Mouse (Mus musculus) midbrain, embryonic 11.5 days (tissue): Measurements from ENCODE around the gene Tle6. TPM values are rescaled to one million over a fixed set of nuclear protein-coding genes. Genes with fewer than 3 reads are reported as not detected.

Experiments used
- ATAC-seq: fragments of 200-750 bp; cut with Nextera tagmentation; 2 replicates; pipeline ENCODE4 v1.8.0; 2017; ENCODE audit warnings: moderate TSS enrichment, moderate library complexity; ENCODE audit not compliant: low FRiP score
- DNase-seq: peaks from one replicate; pipeline ENCODE4 v3.0.0; 2015; ENCODE audit warnings: low spot score; ENCODE audit errors: missing footprints
- H3K27ac ChIP-seq: fragments of 300-500 bp; sonication (generic); 2 replicates; pipeline ENCODE4 v1.5.1; 2014; ENCODE audit warnings: low read depth, low read length
- H3K27me3 ChIP-seq: fragments of 300-500 bp; sonication (generic); 2 replicates; pipeline ENCODE4 v1.6.1; 2014; ENCODE audit warnings: mild to moderate bottlenecking, low read length, moderate library complexity, mixed read lengths; ENCODE audit not compliant: control insufficient read depth, insufficient read depth
- H3K36me3 ChIP-seq: fragments of 300-500 bp; sonication (generic); 2 replicates; pipeline ENCODE4 v1.6.1; 2014; ENCODE audit warnings: mild to moderate bottlenecking, low read length, moderate library complexity, mixed read lengths; ENCODE audit not compliant: control insufficient read depth, insufficient read depth
- H3K4me1 ChIP-seq: fragments of 300-500 bp; sonication (generic); 2 replicates; pipeline ENCODE4 v1.6.1; 2014; ENCODE audit warnings: low read length; ENCODE audit not compliant: control insufficient read depth, insufficient read depth
- H3K4me2 ChIP-seq: fragments of 300-500 bp; sonication (generic); 2 replicates; pipeline ENCODE4 v1.6.1; 2014; ENCODE audit warnings: mild to moderate bottlenecking, moderate library complexity
- H3K4me3 ChIP-seq: fragments of 300-500 bp; sonication (generic); 2 replicates; pipeline ENCODE4 v1.5.1; 2014; ENCODE audit warnings: low read depth, low read length
- H3K9ac ChIP-seq: fragments of 300-500 bp; sonication (generic); 2 replicates; pipeline ENCODE4 v1.6.1; 2014; ENCODE audit warnings: low read length
- H3K9me3 ChIP-seq: fragments of 300-500 bp; sonication (generic); 2 replicates; pipeline ENCODE4 v1.6.1; 2016; ENCODE audit warnings: low read length; ENCODE audit not compliant: control insufficient read depth
- WGBS: fragments of 180-500 bp; shearing (Covaris S2); extraction: QIAGEN DNeasy Blood & Tissue Kit; methylation state at CpG from one replicate; pipeline ENCODE4 v1.1.7; 2014; 5-methylcytosine and 5-hydroxymethylcytosine counted together
- polyA plus RNA-seq: library from polyadenylated mRNA; unstranded; fragments of >200 nt; fragmentation: Nextera tagmentation; extraction: Ambion mirVana; gene quantifications from 2 replicates; pipeline ENCODE4 v1.2.1, GENCODE M21; 2014

The Tle6 gene
- polyA plus RNA-seq, 1 experiment from 2014 or later: 6.0 TPM

DNA sequence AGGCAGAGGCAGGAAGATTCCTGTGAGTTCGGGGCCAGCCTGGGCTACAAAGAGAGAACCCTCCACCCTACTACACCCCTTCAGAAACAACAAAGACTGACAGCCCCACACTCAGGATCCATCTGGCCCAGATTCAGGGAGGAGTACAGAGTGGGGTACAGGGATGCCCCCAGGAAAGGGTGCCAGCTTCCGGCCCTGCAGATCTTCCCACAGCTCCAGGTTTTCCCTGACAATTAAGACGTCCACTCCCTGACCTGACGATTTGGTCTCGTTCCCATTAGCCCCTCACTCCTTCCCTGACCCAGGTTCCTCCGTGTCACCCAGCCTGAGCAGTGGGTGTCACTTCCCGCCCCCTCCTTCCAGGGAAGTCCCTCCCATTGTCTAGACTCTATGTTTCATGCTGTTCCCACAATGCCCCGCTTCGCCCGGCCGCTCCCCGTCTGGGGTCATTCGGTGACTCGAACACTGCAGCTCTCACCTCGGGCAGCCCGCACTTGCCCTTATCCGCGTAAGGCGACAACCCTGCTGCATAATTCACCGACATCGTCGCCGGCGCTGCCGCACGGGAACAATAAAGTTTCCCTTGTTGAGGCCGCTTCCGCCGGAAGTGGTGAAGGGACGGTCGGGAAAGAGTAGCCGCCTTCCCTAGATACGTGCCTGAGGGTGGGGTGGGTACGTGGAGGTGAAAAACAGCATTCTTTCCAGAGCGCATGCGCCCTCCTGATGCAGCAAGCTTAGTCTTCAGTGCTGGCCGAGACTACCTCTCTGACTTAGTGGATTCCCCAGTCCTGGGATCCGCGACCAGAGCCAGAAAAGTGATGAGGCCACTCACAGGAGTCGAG lies 26.3 kb upstream of the Tle6 start, which contains the start of gene Sirt6:
TSS of gene Sirt6 (minus strand) at position 804 of the 842 bp plus-strand sequence.
- H3K9me3 ChIP-seq: no peaks in the 10 kb centered on the region
- peak; percentile 99 for DNase-seq
- H3K9ac ChIP-seq: peak within 1 kb of the TSS; percentile 89
- WGBS: 5% methylated on average over 40 of the region's 40 CpGs
- peak within 1 kb of the TSS; percentile 72 for H3K4me3 ChIP-seq
- peaks cover 9% of the 10 kb centered on the region; the same call in 1 of the 2 replicates for H3K36me3 ChIP-seq
- no peaks in the 10 kb centered on the region for H3K27me3 ChIP-seq
- H3K4me1 ChIP-seq: peaks cover 14% of the 10 kb centered on the region
- peak; percentile 91 for ATAC-seq
- peak within 1 kb of the TSS; percentile 80 for H3K27ac ChIP-seq
- peak within 1 kb of the TSS; percentile 81 for H3K4me2 ChIP-seq

- Histone ChIP-seq H3K27ac (no peak overlapping the region), H3K4me2 (peak overlapping the region; percentile 81), H3K36me3 (peaks cover 11% of the 10 kb centered on the region), H3K9me3 (no peaks in the 10 kb centered on the region), H3K4me1 (peaks cover 14% of the 10 kb centered on the region), H3K27me3 (no peaks in the 10 kb centered on the region), H3K9ac (peak overlapping the region; percentile 89), H3K4me3 (peak overlapping the region; percentile 72)
- DNase-seq (no peak), ATAC-seq (peak; percentile 11; the same call in 1 of the 2 replicates)
- WGBS: 89% methylated on average over 22 of the region's 22 CpGs
These were observed 25.5 kb upstream of the Tle6 start for GRCm38 (mm10) chr10:81626101-81626993.

DNA sequence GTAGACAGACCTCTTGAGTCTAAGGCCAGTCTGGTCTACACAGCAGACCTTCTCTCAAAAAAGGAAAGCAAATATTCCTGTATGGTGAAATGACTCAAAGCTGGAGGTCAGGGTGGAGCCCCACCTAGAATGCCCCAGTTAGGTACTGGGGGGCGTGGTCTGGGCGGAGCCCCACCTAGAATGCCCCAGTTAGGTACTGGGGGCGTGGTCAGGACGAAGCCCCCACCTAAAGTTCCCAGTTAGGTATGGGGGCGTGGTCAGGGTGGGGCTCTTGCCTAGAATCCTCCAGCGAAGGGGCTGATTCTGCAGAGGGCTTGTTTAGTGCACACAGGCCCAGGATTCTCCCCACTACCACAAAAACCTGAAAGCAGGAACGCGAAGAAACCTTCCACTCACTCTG lies 22.6 kb upstream of the Tle6 start:
- H3K9ac ChIP-seq: no peak overlapping the region
- H3K36me3 ChIP-seq: peaks cover 16% of the 10 kb centered on the region
- H3K4me3 ChIP-seq: no peak overlapping the region
- 58% methylated on average over 8 of the region's 8 CpGs for WGBS
- DNase-seq: no peak
- peaks cover 14% of the 10 kb centered on the region for H3K4me1 ChIP-seq
- no peak overlapping the region for H3K4me2 ChIP-seq
- H3K9me3 ChIP-seq: no peaks in the 10 kb centered on the region
- no peak for ATAC-seq
- no peaks in the 10 kb centered on the region for H3K27me3 ChIP-seq
- no peak overlapping the region for H3K27ac ChIP-seq

- ATAC-seq: no peak
- Histone ChIP-seq H3K9ac (no peak overlapping the region), H3K27me3 (no peaks in the 10 kb centered on the region), H3K36me3 (peaks cover 16% of the 10 kb centered on the region), H3K27ac (no peak overlapping the region), H3K4me3 (no peak overlapping the region), H3K9me3 (no peaks in the 10 kb centered on the region), H3K4me2 (no peak overlapping the region), H3K4me1 (no peaks in the 10 kb centered on the region)
- DNase-seq: no peak
- WGBS: 60% methylated on average over 9 of the region's 9 CpGs
These were observed 19.9 kb upstream of the Tle6 start for GRCm38 (mm10) chr10:81620786-81621185.

GRCm38 (mm10) chr10:81619976-81620375 lies 19.1 kb upstream of the Tle6 start:
- H3K4me2 ChIP-seq: no peak overlapping the region
- ATAC-seq (no peak), DNase-seq (no peak)
- no peaks in the 10 kb centered on the region for H3K27me3 ChIP-seq
- H3K36me3 ChIP-seq: peaks cover 12% of the 10 kb centered on the region
- H3K4me1 ChIP-seq: no peaks in the 10 kb centered on the region
- 91% methylated on average over 5 of the region's 5 CpGs for WGBS
- no peak overlapping the region for H3K4me3 ChIP-seq
- no peak overlapping the region for H3K27ac ChIP-seq
- H3K9me3 ChIP-seq: no peaks in the 10 kb centered on the region
- no peak overlapping the region for H3K9ac ChIP-seq

GRCm38 (mm10) chr10:81615486-81615885 lies 14.6 kb upstream of the Tle6 start:
- Histone ChIP-seq H3K36me3 (0 out of 2 replicates have a peak, but pooled peaks cover under 1% of the 10 kb centered on the region), H3K4me3 (no peak overlapping the region), H3K27me3 (no peaks in the 10 kb centered on the region), H3K4me2 (no peak overlapping the region), H3K9me3 (no peaks in the 10 kb centered on the region), H3K9ac (no peak overlapping the region), H3K27ac (no peak overlapping the region), H3K4me1 (no peaks in the 10 kb centered on the region)
- no peak for ATAC-seq
- 70% methylated on average over 6 of the region's 6 CpGs for WGBS
- no peak for DNase-seq

- no peak for DNase-seq
- 74% methylated on average over 3 of the region's 3 CpGs for WGBS
- Histone ChIP-seq H3K27ac (no peak overlapping the region), H3K4me2 (no peak overlapping the region), H3K4me3 (no peak overlapping the region), H3K4me1 (no peaks in the 10 kb centered on the region), H3K36me3 (no peaks in the 10 kb centered on the region), H3K27me3 (no peaks in the 10 kb centered on the region), H3K9ac (no peak overlapping the region), H3K9me3 (no peaks in the 10 kb centered on the region)
- ATAC-seq: no peak
These were observed 11.9 kb upstream of the Tle6 start for GRCm38 (mm10) chr10:81612779-81613178.

DNA sequence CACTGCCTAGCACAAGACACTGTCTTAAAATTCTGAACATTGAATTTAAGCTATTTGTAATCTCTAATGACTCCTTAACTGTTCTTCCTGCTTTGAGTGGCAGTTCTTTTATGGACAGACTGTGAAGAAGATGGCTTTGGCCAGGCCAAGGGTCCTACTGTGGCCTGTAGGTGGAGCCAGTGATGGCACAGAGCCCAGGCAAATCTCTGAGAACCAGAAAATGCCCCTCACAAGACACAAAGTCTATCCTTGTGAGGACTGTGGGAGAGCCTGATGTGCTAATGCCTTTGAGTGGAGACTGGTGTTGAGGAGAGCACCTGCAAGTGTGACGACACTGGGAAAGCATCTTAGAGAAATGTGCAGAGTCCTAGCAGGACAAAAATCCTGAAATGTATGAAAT lies 7.4 kb upstream of the Tle6 start:
- Histone ChIP-seq H3K27ac (no peak overlapping the region), H3K4me3 (no peak overlapping the region), H3K9ac (no peak overlapping the region), H3K4me1 (peaks cover 6% of the 10 kb centered on the region; the same call in 1 of the 2 replicates), H3K4me2 (no peak overlapping the region), H3K36me3 (no peaks in the 10 kb centered on the region), H3K9me3 (no peaks in the 10 kb centered on the region), H3K27me3 (no peaks in the 10 kb centered on the region)
- ATAC-seq (no peak), DNase-seq (no peak)
- WGBS: 95% methylated on average over 1 of the region's 1 CpGs
